ENCODE assay signal across 32 mouse cellular contexts in the genomic region with DNA sequence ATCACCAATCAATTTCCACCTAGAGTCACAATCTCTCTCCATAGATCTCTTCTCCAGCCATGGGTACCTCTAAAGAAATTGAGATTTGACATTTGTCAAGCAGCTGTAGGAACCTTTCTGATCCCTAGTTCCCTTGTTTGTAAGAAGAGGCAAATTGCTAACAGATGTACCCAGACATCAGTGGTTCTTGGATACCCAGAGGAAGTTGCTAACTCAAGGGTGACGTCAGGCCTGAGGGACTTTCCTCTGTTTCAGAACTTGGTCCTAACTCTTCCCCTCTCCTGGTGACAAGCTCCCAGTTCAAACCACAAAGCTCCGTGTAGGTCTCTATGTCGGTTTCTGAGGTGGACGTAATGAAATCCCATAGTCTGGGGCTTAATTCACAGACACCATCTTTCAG. TPM values are rescaled to one million over a fixed set of nuclear protein-coding genes. Genes with fewer than 3 reads are reported as not detected.
DNase-seq lines count a peak whose midpoint lies in the region; ATAC-seq and TF ChIP-seq lines count a peak whose summit lies in the region.
"Had no signal": no experiment of that assay in that cellular context is flagged by ENCODE, and none has a peak within 500 bp of the region (broad histone marks: within the 10 kb centered on the region; RNA-seq: fewer than 3 reads in every experiment).

No protein-coding gene starts in this region.

- no peaks in the 10 kb centered on the region for H3K36me3 ChIP-seq in splenic B cell, adult 2 months (ENCODE audit: control insufficient read depth, insufficient read depth, low read length, poor library complexity, severe bottlenecking)
- no peaks in the 10 kb centered on the region for H3K36me3 ChIP-seq in hindbrain, embryonic 11.5 days (ENCODE audit: control insufficient read depth, insufficient read depth, low read length)
- H3K36me3 ChIP-seq: embryonic facial prominence, embryonic 12.5 days; forebrain, embryonic 10.5 days; forebrain, embryonic 15.5 days; kidney, embryonic 15.5 days; limb, embryonic 12.5 days; liver, embryonic 15.5 days; lung, embryonic 15.5 days; midbrain, embryonic 13.5 days; neural tube, embryonic 15.5 days had no signal

- no peak overlapping the region for H3K4me2 ChIP-seq in hindbrain, embryonic 11.5 days (replicated peaks; ENCODE audit: low read depth, low read length)
- H3K4me2 ChIP-seq: embryonic facial prominence, embryonic 12.5 days; forebrain, embryonic 15.5 days; heart, embryonic 11.5 days; hindbrain, embryonic 14.5 days; kidney, embryonic 15.5 days; limb, embryonic 12.5 days; liver, embryonic 15.5 days; lung, embryonic 15.5 days; midbrain, embryonic 13.5 days; neural tube, embryonic 15.5 days had no signal

- TF ChIP-seq CTCF in cerebellum, adult 2 months (IDR thresholded peaks at IDR 0.05; ENCODE audit: borderline replicate concordance, insufficient read depth, low read depth, low read length), result no peak

- ATAC-seq in activated CD4-positive, CD25-positive, alpha-beta regulatory T cell, adult 4 months, result peak; percentile 54
- peak; percentile 70 for ATAC-seq in inflammation-experienced regulatory T-cells, adult 6 months
- no peak for ATAC-seq in hindbrain, embryonic 11.5 days (ENCODE audit: low FRiP score)
- ATAC-seq: forebrain, embryonic 15.5 days; midbrain, embryonic 13.5 days had no signal

- 89% methylated on average over 4 of the region's 4 CpGs for WGBS in cerebellum, adult 2 months
- WGBS in hindbrain, embryonic 11.5 days, result 76% methylated on average over 4 of the region's 4 CpGs

- no peak overlapping the region for H3K4me3 ChIP-seq in cerebellum, adult 2 months (replicated peaks; ENCODE audit: insufficient read depth, low read depth, low read length)
- H3K4me3 ChIP-seq in hindbrain, embryonic 11.5 days (ENCODE audit: low read depth, low read length), result no peak overlapping the region
- H3K4me3 ChIP-seq: embryonic facial prominence, embryonic 12.5 days; forebrain, embryonic 10.5 days; forebrain, embryonic 15.5 days; kidney, embryonic 15.5 days; left cerebral cortex, adult 2 months; limb, embryonic 12.5 days; liver, embryonic 15.5 days; lung, embryonic 15.5 days; midbrain, embryonic 13.5 days; neural tube, embryonic 15.5 days had no signal

- no peak overlapping the region for H3K9ac ChIP-seq in hindbrain, embryonic 11.5 days (ENCODE audit: low read depth, low read length)
- H3K9ac ChIP-seq: embryonic facial prominence, embryonic 12.5 days; forebrain, embryonic 15.5 days; hindbrain, embryonic 14.5 days; kidney, embryonic 15.5 days; limb, embryonic 12.5 days; liver, embryonic 15.5 days; lung, embryonic 15.5 days; midbrain, embryonic 13.5 days; neural tube, embryonic 15.5 days had no signal

- DNase-seq in lung, postnatal 36 days, result peak; percentile 18
- no peak for DNase-seq in lung, adult 18-20 months
- DNase-seq in splenic B cell, adult 2 months (ENCODE audit: low read depth, low spot score), result peak; percentile 25
- no peak for DNase-seq in cerebellum, adult 2 months
- DNase-seq in hindbrain, embryonic 11.5 days (ENCODE audit: low spot score), result no peak
- no peak for DNase-seq in urinary bladder, adult 18-20 months (ENCODE audit: low spot score in 2 of 2)
- DNase-seq: adrenal gland, postnatal 10 days; cerebellum, adult 8-10 months; cerebellum, postnatal 25 days; gastrocnemius, postnatal 25 days; heart, adult 18-20 months; heart, postnatal 36 days; kidney, adult 18-20 months; kidney, postnatal 25 days; spleen, adult 18-20 months; thymus, adult 18-20 months; thymus, postnatal 36 days had no signal

- no peak overlapping the region for H3K27ac ChIP-seq in cerebellum, adult 2 months (ENCODE audit: insufficient read depth, low read length)
- H3K27ac ChIP-seq in hindbrain, embryonic 11.5 days (ENCODE audit: low read depth, low read length), result no peak overlapping the region
- H3K27ac ChIP-seq: embryonic facial prominence, embryonic 12.5 days; forebrain, embryonic 10.5 days; forebrain, embryonic 15.5 days; hindbrain, embryonic 14.5 days; kidney, embryonic 15.5 days; left cerebral cortex, adult 2 months; limb, embryonic 12.5 days; liver, embryonic 15.5 days; lung, embryonic 15.5 days; midbrain, embryonic 13.5 days; neural tube, embryonic 15.5 days; stomach, postnatal 0 days had no signal

- H3K9me3 ChIP-seq in hindbrain, embryonic 11.5 days (ENCODE audit: control insufficient read depth, low read length), result no peaks in the 10 kb centered on the region
- H3K9me3 ChIP-seq: embryonic facial prominence, embryonic 12.5 days; forebrain, embryonic 10.5 days; forebrain, embryonic 15.5 days; kidney, embryonic 15.5 days; limb, embryonic 12.5 days; liver, embryonic 15.5 days; lung, embryonic 15.5 days; midbrain, embryonic 13.5 days; neural tube, embryonic 15.5 days had no signal

- H3K27me3 ChIP-seq in splenic B cell, adult 2 months (ENCODE audit: control insufficient read depth, insufficient read depth, low read length, poor library complexity, severe bottlenecking), result no peaks in the 10 kb centered on the region
- no peaks in the 10 kb centered on the region for H3K27me3 ChIP-seq in cerebellum, adult 2 months (ENCODE audit: control insufficient read depth, insufficient read depth, low read length)
- H3K27me3 ChIP-seq in hindbrain, embryonic 11.5 days (ENCODE audit: control insufficient read depth, insufficient read depth, low read length), result no peaks in the 10 kb centered on the region
- H3K27me3 ChIP-seq: embryonic facial prominence, embryonic 12.5 days; forebrain, embryonic 15.5 days; kidney, embryonic 15.5 days; limb, embryonic 12.5 days; liver, embryonic 15.5 days; lung, embryonic 15.5 days; midbrain, embryonic 13.5 days; neural tube, embryonic 15.5 days had no signal

- no peak for TF ChIP-seq POLR2A in cerebellum, adult 2 months (IDR thresholded peaks at IDR 0.05; ENCODE audit: borderline replicate concordance, insufficient read depth, low read length)

- H3K4me1 ChIP-seq in cerebellum, adult 2 months (ENCODE audit: control insufficient read depth, insufficient read depth, low read length), result peaks cover 4% of the 10 kb centered on the region
- peaks cover 8% of the 10 kb centered on the region for H3K4me1 ChIP-seq in hindbrain, embryonic 11.5 days (replicated peaks; ENCODE audit: control insufficient read depth, insufficient read depth, low read length)

RNA-seq across cellular contexts. Expression of a gene that starts 24.0 kb away (rescaled TPM):
- polyA plus RNA-seq in activated CD4-positive, CD25-positive, alpha-beta regulatory T cell, adult 4 months (2017; shearing (Covaris generic)), result 100 to 1,000 TPM; 445 to 470 TPM
- 100 to 1,000 TPM; 342 to 389 (median 381) TPM for polyA plus RNA-seq in inflammation-experienced regulatory T-cells, adult 6 months (2017; shearing (Covaris generic))
- 27.4 and 29.9 TPM in 2 replicates for polyA plus RNA-seq in cerebellum, adult 2 months (2012; rRNA removed)
- polyA plus RNA-seq in hindbrain, embryonic 11.5 days (2014; fragmentation: Nextera tagmentation; extraction: Ambion mirVana), result 10.3 and 11.0 TPM in 2 replicates

Comparison
In these comparisons a context has a peak if more than half of its experiments do, and no peak if none do; other contexts are left out.
1. DNase-seq: peak in lung, postnatal 36 days (single experiment) and splenic B cell, adult 2 months (single experiment); none in lung, adult 18-20 months (0 of 2), cerebellum, adult 2 months (0 of 2), hindbrain, embryonic 11.5 days (single experiment) and urinary bladder, adult 18-20 months (0 of 2).
2. RNA of a gene that starts 24.0 kb away (polyA plus RNA-seq): 445 to 470 TPM in activated CD4-positive, CD25-positive, alpha-beta regulatory T cell, adult 4 months and 342 to 389 TPM in inflammation-experienced regulatory T-cells, adult 6 months; 27.4 to 29.9 TPM in cerebellum, adult 2 months and 10.3 to 11.0 TPM in hindbrain, embryonic 11.5 days; every median in the first group is over 10 times any median in the second.